Mouse (Mus musculus) thymus, postnatal 4 days (tissue): ENCODE measurements around the gene Gins2.

Experiments
- DNase-seq: peaks from one replicate; pipeline ENCODE4 v3.0.0; 2021

Gene Gins2

GRCm38 (mm10) chr8:120544155-120544554 is 44.9 kb downstream of the Gins2 start:
- peak; percentile 58 for DNase-seq

GRCm38 (mm10) chr8:120543416-120544055 is 45.6 kb downstream of the Gins2 start:
- peak; percentile 75 for DNase-seq

- DNase-seq = peak; percentile 58
These were observed 46.1 kb downstream of the Gins2 start for GRCm38 (mm10) chr8:120542995-120543394.

GRCm38 (mm10) chr8:120539775-120540625 is 49.1 kb downstream of the Gins2 start:
- DNase-seq = peak; percentile 66

GRCm38 (mm10) chr8:120539381-120539774 is 49.7 kb downstream of the Gins2 start:
- DNase-seq = peak; percentile 70

- DNase-seq = peak; percentile 91
These were observed 50.5 kb downstream of the Gins2 start for GRCm38 (mm10) chr8:120538397-120539240.

- DNase-seq = peak; percentile 75
These were observed 51.2 kb downstream of the Gins2 start for GRCm38 (mm10) chr8:120537818-120538396.

GRCm38 (mm10) chr8:120537207-120537817 is 51.8 kb downstream of the Gins2 start:
- DNase-seq = peak; percentile 90

GRCm38 (mm10) chr8:120536306-120537206 is 52.5 kb downstream of the Gins2 start:
- DNase-seq = no peak

GRCm38 (mm10) chr8:120535452-120536305 is 53.4 kb downstream of the Gins2 start:
- DNase-seq = peak; percentile 73

- peak; percentile 90 for DNase-seq
These were observed 54.4 kb downstream of the Gins2 start for GRCm38 (mm10) chr8:120534504-120535368.

- DNase-seq = peak; percentile 53
These were observed 55.0 kb downstream of the Gins2 start for GRCm38 (mm10) chr8:120534080-120534479.

GRCm38 (mm10) chr8:120533380-120533779 is 55.7 kb downstream of the Gins2 start:
- DNase-seq = no peak

- peak; percentile 82 for DNase-seq
These were observed 56.4 kb downstream of the Gins2 start for GRCm38 (mm10) chr8:120532517-120533215.

- peak; percentile 54 for DNase-seq
These were observed 57.2 kb downstream of the Gins2 start for GRCm38 (mm10) chr8:120531775-120532516.

GRCm38 (mm10) chr8:120530954-120531656 is 58.0 kb downstream of the Gins2 start:
- DNase-seq = no peak

- no peak for DNase-seq
These were observed 59.9 kb downstream of the Gins2 start for GRCm38 (mm10) chr8:120529226-120529625.
